Mouse (Mus musculus): ENCODE results near the gene Pou2f3. TPM values are rescaled to one million over a fixed set of nuclear protein-coding genes. Genes with fewer than 3 reads are reported as not detected.

Pou2f3 gene
- total and polyA plus RNA-seq, 3 experiments: 0.05 TPM; not detected in 2

- H3K9me3 ChIP-seq (replicated peaks): no peaks in the 10 kb centered on the region
- no peaks in the 10 kb centered on the region for H3K36me3 ChIP-seq (replicated peaks)
- H3K4me1 ChIP-seq (ENCODE audit: insufficient read depth, low read depth, low read length): no peaks in the 10 kb centered on the region
- no peak for ATAC-seq (ENCODE audit: extremely low read depth, insufficient number of reproducible peaks, low FRiP score, poor library complexity, severe bottlenecking)
- H3K27me3 ChIP-seq (ENCODE audit: insufficient read depth, low read length): peaks cover 58% of the 10 kb centered on the region
- TF ChIP-seq GATA2 (IDR thresholded peaks at IDR 0.05; ENCODE audit: borderline replicate concordance, low read depth, low read length) (no peak), POLR2AphosphoS5 (IDR thresholded peaks at IDR 0.05; ENCODE audit: insufficient replicate concordance, low read depth, low read length) (no peak), GATA1 (IDR thresholded peaks at IDR 0.05; ENCODE audit: borderline replicate concordance, low read length) (no peak), CTCF (IDR thresholded peaks at IDR 0.05; ENCODE audit: low read depth, low read length) (no peak), TAL1 (conservative IDR thresholded peaks at IDR 0.05; ENCODE audit: low read depth, low read length) (no peak)
- no peak overlapping the region for H3K4me3 ChIP-seq (ENCODE audit: low read depth, low read length)
- no peak for DNase-seq (ENCODE audit: low spot score)
Observed at GRCm38 (mm10) chr9:43200212-43200611, 10.0 kb downstream of the Pou2f3 start.

GRCm38 (mm10) chr9:43194001-43194400, 16.2 kb downstream of the Pou2f3 start:
- H3K4me3 ChIP-seq (ENCODE audit: low read depth, low read length): no peak overlapping the region
- H3K27me3 ChIP-seq (ENCODE audit: insufficient read depth, low read length): peaks cover 38% of the 10 kb centered on the region
- no peaks in the 10 kb centered on the region for H3K36me3 ChIP-seq (replicated peaks)
- no peak for DNase-seq (ENCODE audit: low spot score)
- ATAC-seq (ENCODE audit: extremely low read depth, insufficient number of reproducible peaks, low FRiP score, poor library complexity, severe bottlenecking): no peak
- no peaks in the 10 kb centered on the region for H3K9me3 ChIP-seq (replicated peaks)
- no peaks in the 10 kb centered on the region for H3K4me1 ChIP-seq (ENCODE audit: insufficient read depth, low read depth, low read length)
- TF ChIP-seq GATA2 (IDR thresholded peaks at IDR 0.05; ENCODE audit: borderline replicate concordance, low read depth, low read length) (no peak), TAL1 (conservative IDR thresholded peaks at IDR 0.05; ENCODE audit: low read depth, low read length) (no peak), POLR2AphosphoS5 (IDR thresholded peaks at IDR 0.05; ENCODE audit: insufficient replicate concordance, low read depth, low read length) (no peak), CTCF (IDR thresholded peaks at IDR 0.05; ENCODE audit: low read depth, low read length) (no peak), GATA1 (IDR thresholded peaks at IDR 0.05; ENCODE audit: borderline replicate concordance, low read length) (no peak)

GRCm38 (mm10) chr9:43191561-43191960, 18.6 kb downstream of the Pou2f3 start:
- no peaks in the 10 kb centered on the region for H3K36me3 ChIP-seq (replicated peaks)
- TF ChIP-seq TAL1 (conservative IDR thresholded peaks at IDR 0.05; ENCODE audit: low read depth, low read length) (no peak), POLR2AphosphoS5 (IDR thresholded peaks at IDR 0.05; ENCODE audit: insufficient replicate concordance, low read depth, low read length) (no peak), GATA2 (IDR thresholded peaks at IDR 0.05; ENCODE audit: borderline replicate concordance, low read depth, low read length) (no peak)
- H3K27me3 ChIP-seq (ENCODE audit: insufficient read depth, low read length): peaks cover 44% of the 10 kb centered on the region
- ATAC-seq (ENCODE audit: extremely low read depth, insufficient number of reproducible peaks, low FRiP score, poor library complexity, severe bottlenecking) (no peak), DNase-seq (ENCODE audit: low spot score) (no peak)
- H3K9me3 ChIP-seq (replicated peaks): no peaks in the 10 kb centered on the region
- no peaks in the 10 kb centered on the region for H3K4me1 ChIP-seq (ENCODE audit: insufficient read depth, low read depth, low read length)
- H3K4me3 ChIP-seq (ENCODE audit: low read depth, low read length): no peak overlapping the region

DNA sequence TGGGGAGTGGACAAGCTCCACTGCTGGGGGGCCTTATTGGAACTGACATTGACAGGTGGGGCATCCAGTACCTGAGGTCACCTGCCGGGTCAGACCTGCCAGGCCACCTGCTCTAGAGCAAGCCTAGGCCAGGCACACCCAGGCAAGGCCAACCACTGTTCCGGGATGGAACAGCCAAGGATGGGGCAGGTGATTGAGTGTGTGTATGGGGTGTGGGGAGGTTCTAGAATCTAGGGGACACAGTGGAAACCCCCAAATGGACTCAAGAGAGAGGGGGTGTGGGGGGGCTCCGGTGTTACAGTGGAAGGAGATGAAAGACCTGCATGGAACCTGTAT, 21.2 kb downstream of the Pou2f3 start:
- Histone ChIP-seq H3K27me3 (ENCODE audit: insufficient read depth, low read length) (peaks cover 45% of the 10 kb centered on the region), H3K4me1 (ENCODE audit: insufficient read depth, low read depth, low read length) (no peaks in the 10 kb centered on the region), H3K9me3 (replicated peaks) (no peaks in the 10 kb centered on the region), H3K4me3 (ENCODE audit: low read depth, low read length) (no peak overlapping the region), H3K36me3 (replicated peaks) (no peaks in the 10 kb centered on the region)
- ATAC-seq (ENCODE audit: extremely low read depth, insufficient number of reproducible peaks, low FRiP score, poor library complexity, severe bottlenecking) (no peak), DNase-seq (ENCODE audit: low spot score) (no peak)
- TF ChIP-seq GATA2 (IDR thresholded peaks at IDR 0.05; ENCODE audit: borderline replicate concordance, low read depth, low read length) (no peak), GATA1 (IDR thresholded peaks at IDR 0.05; ENCODE audit: borderline replicate concordance, low read length) (no peak), CTCF (IDR thresholded peaks at IDR 0.05; ENCODE audit: low read depth, low read length) (no peak), POLR2AphosphoS5 (IDR thresholded peaks at IDR 0.05; ENCODE audit: insufficient replicate concordance, low read depth, low read length) (no peak), TAL1 (conservative IDR thresholded peaks at IDR 0.05; ENCODE audit: low read depth, low read length) (no peak)

DNA sequence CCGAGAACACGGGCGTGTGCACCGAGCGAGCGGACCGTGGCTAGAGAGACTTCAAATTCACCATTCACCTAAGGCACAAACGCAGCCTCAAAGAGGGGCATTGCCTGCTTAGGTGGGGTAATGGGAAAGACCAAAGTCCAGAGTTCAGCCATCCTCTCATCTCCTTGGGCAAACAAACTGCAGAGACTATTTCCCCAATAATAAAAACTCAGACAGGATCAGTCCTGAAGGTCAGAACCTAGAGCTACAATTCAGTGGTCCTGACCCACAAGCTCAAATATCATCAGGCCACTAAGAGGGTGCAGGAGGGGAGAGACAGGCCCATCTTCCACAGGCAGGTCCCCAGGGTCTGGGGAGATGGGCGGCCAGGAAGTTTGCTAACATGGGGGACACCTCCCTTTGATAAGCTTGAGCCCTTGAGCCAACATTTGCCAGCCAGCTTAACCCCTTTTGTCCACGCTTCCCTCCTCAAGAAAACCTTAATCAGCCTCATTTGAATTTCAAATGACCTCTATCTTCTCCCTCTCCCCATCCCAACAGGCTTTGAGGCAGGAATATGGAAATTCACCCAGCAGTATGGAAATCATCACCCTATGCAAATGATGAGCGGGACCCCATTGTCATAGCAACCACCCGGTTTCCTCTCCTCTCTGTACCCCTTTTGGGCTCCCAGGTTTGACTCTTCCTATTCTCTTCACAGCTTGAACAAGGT, 21.7 kb downstream of the Pou2f3 start:
- peaks cover 41% of the 10 kb centered on the region for H3K27me3 ChIP-seq (ENCODE audit: insufficient read depth, low read length)
- H3K4me1 ChIP-seq (ENCODE audit: insufficient read depth, low read depth, low read length): no peaks in the 10 kb centered on the region
- DNase-seq (ENCODE audit: low spot score) (no peak), ATAC-seq (ENCODE audit: extremely low read depth, insufficient number of reproducible peaks, low FRiP score, poor library complexity, severe bottlenecking) (no peak)
- H3K4me3 ChIP-seq (ENCODE audit: low read depth, low read length): no peak overlapping the region
- TF ChIP-seq POLR2AphosphoS5 (IDR thresholded peaks at IDR 0.05; ENCODE audit: insufficient replicate concordance, low read depth, low read length) (no peak), GATA2 (IDR thresholded peaks at IDR 0.05; ENCODE audit: borderline replicate concordance, low read depth, low read length) (no peak), CTCF (IDR thresholded peaks at IDR 0.05; ENCODE audit: low read depth, low read length) (no peak), GATA1 (IDR thresholded peaks at IDR 0.05; ENCODE audit: borderline replicate concordance, low read length) (no peak), TAL1 (conservative IDR thresholded peaks at IDR 0.05; ENCODE audit: low read depth, low read length) (no peak)
- H3K36me3 ChIP-seq (replicated peaks): no peaks in the 10 kb centered on the region
- H3K9me3 ChIP-seq (replicated peaks): no peaks in the 10 kb centered on the region

DNA sequence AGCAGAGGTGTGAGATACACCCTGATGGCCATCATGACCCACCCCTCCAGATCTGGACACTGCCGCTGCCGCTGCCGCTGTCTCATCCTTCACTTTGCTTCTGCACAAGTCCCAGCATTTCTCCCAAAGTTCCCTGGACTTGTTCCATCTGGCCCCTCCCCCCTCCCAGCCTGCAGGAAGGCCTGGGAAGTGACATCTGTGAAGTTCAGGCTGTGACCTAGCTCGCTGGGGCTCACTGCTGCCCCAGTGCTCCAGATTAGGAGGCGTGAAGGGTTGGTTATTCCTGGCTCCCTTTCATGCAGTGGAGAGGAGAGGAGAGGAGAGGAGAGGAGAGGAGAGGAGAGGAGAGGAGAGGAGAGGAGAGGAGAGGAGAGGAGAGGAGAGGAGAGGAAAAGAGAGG, 30.6 kb downstream of the Pou2f3 start:
- peaks cover 14% of the 10 kb centered on the region for H3K27me3 ChIP-seq (ENCODE audit: insufficient read depth, low read length)
- H3K4me3 ChIP-seq (ENCODE audit: low read depth, low read length): no peak overlapping the region
- no peaks in the 10 kb centered on the region for H3K9me3 ChIP-seq (replicated peaks)
- no peaks in the 10 kb centered on the region for H3K4me1 ChIP-seq (ENCODE audit: insufficient read depth, low read depth, low read length)
- ATAC-seq (ENCODE audit: extremely low read depth, insufficient number of reproducible peaks, low FRiP score, poor library complexity, severe bottlenecking) (no peak), DNase-seq (ENCODE audit: low spot score) (no peak)
- TF ChIP-seq GATA1 (IDR thresholded peaks at IDR 0.05; ENCODE audit: borderline replicate concordance, low read length) (no peak), GATA2 (IDR thresholded peaks at IDR 0.05; ENCODE audit: borderline replicate concordance, low read depth, low read length) (no peak), CTCF (IDR thresholded peaks at IDR 0.05; ENCODE audit: low read depth, low read length) (no peak), TAL1 (conservative IDR thresholded peaks at IDR 0.05; ENCODE audit: low read depth, low read length) (no peak), POLR2AphosphoS5 (IDR thresholded peaks at IDR 0.05; ENCODE audit: insufficient replicate concordance, low read depth, low read length) (no peak)
- H3K36me3 ChIP-seq (replicated peaks): no peaks in the 10 kb centered on the region
